Mouse (Mus musculus) urinary bladder, postnatal 10 days (tissue): ENCODE measurements around the gene Smpdl3a.

ENCODE experiments used
- DNase-seq: peaks from one replicate; pipeline ENCODE4 v3.0.0; 2022; ENCODE audit warnings: low spot score

Gene Smpdl3a

DNA sequence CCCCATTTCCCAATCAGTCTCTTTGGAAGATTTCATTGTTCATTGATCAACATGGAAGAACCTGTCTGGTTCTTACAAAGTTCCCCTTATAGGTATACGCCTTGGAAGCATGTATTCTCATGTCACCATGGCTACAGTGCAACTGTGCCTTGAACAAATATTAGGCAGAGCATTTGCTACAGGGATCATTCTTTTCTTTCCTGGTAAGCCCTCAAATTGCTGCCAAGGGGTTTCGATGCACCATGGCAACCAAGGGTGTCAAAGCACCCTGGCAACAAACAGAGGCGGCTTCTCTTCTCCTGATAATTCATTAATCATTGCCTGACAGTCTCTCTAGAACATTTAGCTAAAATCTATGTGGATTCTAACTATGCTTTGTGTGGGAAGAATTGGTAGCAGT lies 28.3 kb downstream of the Smpdl3a start:
- DNase-seq = no peak

- no peak for DNase-seq
Observed at GRCm38 (mm10) chr10:57828649-57829048, 34.5 kb downstream of the Smpdl3a start.

GRCm38 (mm10) chr10:57829621-57830020 lies 35.5 kb downstream of the Smpdl3a start:
- no peak for DNase-seq

DNA sequence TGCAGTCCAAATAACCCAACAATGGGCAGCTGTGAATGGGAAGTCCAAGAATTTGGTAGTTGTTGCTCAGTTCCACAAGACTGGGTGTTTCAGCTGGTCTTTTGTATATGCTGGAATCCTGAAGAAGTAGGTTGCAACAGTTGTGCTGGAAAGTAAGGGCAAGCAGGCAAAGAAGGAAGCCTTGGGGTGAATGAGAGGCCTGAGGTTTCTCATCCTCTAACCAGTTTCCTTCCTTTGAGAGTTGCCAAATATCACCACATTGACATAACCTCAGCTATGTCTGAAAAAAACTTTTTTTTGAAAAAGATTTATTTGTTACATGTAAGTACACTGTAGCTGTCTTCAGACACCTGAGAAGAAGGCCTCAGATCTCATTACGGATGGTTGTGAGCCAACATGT lies 41.0 kb downstream of the Smpdl3a start:
- DNase-seq = no peak

DNA sequence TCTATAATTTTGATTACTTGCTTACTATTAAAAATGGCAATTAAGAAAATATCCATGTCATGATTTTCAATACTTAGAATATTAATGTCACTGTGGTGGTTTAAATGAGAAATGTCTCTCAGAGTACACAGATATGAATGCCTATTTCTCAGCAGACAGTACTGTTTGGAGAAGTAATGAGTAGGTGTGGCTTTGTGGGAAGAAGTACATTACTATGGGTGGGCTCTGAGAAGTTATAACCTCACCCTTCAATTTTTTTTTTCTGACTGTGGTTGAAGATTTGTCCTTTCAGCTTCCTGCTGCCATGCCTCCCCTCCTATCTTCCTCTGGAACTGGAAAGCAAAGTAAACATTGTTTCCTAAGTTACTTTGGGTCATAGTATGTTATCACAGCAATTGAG lies 41.8 kb downstream of the Smpdl3a start:
- DNase-seq = no peak

GRCm38 (mm10) chr10:57841638-57842509 lies 47.7 kb downstream of the Smpdl3a start:
- DNase-seq = no peak

DNA sequence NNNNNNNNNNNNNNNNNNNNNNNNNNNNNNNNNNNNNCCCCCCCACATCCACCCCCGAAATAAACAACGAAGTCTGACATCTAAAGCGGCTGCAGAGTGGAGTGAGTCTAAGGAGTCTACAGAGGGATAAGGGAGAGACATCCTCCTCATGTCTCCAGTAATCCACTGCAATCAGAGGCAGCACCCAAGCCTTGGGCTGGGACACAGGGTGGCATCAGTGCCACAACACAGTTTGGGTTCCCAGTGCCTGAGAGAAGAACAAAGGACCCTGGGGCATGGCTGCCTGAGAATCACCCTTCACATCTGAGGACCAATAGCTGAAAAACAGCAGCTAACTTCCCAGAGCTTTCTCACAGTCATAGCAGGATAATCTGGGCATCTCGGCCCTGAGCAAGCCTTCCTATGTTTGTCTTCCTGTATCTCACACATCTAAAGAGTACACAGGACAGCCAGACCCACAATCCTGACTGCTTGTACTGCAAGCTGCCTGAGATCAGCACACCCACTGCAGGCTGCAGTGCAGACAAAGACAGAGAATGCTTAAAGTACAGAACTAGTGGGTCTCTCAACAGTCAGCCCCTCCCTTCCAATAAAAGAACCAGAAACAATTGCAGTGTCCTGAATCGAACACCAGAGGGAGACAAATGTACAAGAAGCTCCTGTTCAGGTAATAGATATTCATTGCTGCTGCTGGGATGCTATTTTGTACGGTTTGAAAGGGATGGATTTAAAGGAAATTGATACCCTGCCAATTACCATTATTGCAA lies 54.0 kb downstream of the Smpdl3a start:
- DNase-seq = no peak
